Mouse (Mus musculus) layer of hippocampus, postnatal 25 days (tissue): Measurements from ENCODE around the gene Maneal. TPM values are rescaled to one million over a fixed set of nuclear protein-coding genes. Genes with fewer than 3 reads are reported as not detected.

Experiments used
- DNase-seq, 2 experiments: peaks; one replicate each; pipeline ENCODE4 v3.0.0; 2022; ENCODE audit warnings: mixed read lengths in 2 of 2, low spot score in 1 of 2; ENCODE audit errors: extremely low spot score in 1 of 2
- total RNA-seq, 2 experiments: library from RNA; stranded (reverse); gene quantifications; 2 replicates each; pipeline ENCODE4 v1.2.3; 2021

Gene Maneal
- total RNA-seq, 2 experiments from 2014 or later, result 50.0 to 53.1 TPM

DNA sequence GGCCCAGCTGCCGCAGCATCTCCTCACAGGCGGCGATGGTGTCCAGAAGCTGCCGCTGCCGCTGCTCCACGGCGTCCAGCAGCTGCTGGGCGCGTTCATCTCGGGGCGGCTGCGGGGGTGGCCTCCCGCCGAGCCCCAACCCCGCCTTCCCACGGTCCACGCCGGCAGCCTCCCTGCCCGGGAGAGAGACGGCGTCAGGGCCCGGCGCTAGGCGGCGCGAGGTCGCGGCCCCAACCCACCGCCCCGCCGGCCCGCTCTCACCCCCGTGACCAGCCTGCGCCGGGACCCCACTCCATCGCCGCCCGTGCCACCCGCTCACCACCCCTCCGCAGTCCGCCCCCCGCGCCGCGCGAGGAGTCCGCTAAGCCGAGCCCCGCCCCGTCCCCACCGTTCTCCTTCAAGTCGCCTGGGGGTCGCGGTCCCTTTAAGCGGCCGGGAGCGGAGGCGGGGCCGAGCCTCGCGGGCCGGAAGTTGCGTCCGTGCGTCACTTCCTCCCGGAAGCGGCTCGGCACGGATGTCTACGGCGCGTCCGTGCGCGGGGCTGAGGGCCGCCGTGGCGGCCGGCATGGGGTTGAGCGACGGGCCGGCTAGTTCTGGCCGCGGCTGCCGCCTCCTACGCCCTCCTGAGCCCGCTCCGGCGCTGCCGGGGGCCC lies 11.6 kb downstream of the Maneal start, which contains the start of gene Yrdc:
Gene Yrdc (plus strand): TSS at position 419 of the 653 bp plus-strand sequence.
- DNase-seq, result peak; percentile 87 to 91

DNA sequence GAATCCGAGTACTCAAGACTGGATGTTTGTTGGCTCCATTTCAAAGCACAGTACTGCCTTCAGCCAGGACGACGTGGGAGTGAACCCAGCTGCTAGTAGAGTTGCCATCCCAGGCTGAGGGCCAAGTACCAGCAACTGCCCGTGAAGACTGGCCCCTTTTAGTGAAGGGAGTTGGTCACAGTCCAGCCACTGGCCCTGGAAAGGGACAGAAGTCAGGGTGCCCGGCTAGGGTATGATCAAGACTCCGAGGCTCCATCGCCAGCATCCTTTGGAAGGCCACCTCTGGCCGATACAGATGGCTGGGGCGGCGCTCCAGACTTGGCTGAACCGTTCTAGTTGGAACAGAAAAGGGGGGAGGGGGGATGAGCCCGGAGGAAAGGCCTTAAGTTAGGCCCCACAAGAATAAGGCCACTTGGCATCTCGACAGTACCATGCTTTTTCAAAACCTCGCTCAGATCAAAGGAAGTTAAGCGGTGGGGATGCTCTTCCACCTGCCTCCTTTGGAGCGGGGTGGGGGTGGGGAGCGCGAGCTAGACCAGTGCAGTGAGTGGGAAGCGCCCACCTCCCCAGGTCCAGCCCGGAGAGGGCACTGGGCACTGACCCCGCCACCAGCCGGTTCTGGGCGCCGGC lies 12.2 kb downstream of the Maneal start:
- DNase-seq, result peak; percentile 48 to 51

GRCm38 (mm10) chr4:124847573-124847972 lies 14.4 kb downstream of the Maneal start:
- peak; percentile 81 to 91 for DNase-seq

GRCm38 (mm10) chr4:124843493-124843892 lies 18.5 kb downstream of the Maneal start:
- DNase-seq, result no peak

DNA sequence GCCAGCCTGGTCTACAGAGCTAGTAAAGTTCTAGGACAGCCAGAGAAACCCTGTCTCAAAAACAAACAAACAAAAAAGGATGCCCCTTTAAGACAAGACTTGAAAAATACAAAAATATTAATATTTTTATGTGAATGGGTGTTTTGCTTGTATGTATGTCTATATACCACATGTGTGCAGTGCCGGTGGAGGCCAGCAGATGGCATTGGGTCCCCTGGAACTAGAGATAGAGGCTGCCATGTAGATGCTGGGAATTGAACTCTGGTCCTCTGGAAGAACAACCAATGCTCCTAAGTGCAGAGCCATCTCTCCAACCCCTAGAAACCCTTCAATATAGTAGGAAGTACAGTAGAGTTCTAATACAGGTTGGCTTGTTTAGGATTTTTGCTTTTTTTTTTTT lies 21.0 kb downstream of the Maneal start:
- no peak for DNase-seq

- DNase-seq, result no peak
These were observed 23.8 kb downstream of the Maneal start for GRCm38 (mm10) chr4:124838035-124838700.

DNA sequence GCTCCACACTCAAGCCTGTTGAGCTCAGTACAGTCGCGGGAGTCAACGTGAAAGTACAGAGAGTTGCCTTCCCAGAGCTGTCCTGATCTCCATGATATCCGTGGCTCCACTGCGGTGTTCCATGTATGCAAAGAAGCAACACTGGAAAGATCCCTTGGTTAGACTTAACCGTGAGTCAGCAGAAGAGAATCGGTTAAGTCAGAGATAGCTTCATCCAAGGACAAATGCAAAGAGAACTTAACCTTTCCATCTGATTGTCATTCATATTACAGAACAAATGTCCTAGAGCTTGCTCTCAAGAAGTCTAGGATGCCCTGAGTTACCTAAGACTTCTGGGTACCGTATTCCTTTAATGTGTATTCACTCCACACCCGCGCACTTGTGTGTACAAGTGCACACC lies 29.2 kb downstream of the Maneal start:
- DNase-seq, result no peak

GRCm38 (mm10) chr4:124829671-124830070 lies 32.3 kb downstream of the Maneal start:
- DNase-seq, result no peak

- DNase-seq, result no peak
These were observed 36.5 kb downstream of the Maneal start for GRCm38 (mm10) chr4:124825371-124825965.

DNA sequence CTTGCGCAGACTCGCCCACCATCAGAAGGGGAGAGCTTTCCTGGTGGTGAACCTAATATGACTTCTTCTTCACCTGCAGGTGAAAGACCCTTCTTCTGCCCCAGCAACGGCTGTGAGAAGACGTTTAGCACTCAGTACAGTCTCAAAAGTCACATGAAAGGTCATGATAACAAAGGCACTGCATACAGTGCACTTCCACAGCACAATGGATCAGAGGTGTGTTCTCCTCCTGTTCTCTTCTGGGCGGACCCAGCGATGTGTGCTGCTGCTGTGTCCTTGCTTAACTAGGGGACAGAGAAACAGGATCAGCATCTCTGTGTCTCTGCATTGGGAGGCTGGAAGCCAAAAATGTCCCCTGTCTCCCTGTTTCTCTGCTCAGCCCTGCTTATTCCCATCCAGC lies 37.0 kb downstream of the Maneal start:
- no peak for DNase-seq

- no peak for DNase-seq
These were observed 43.1 kb downstream of the Maneal start for GRCm38 (mm10) chr4:124818832-124819231.

GRCm38 (mm10) chr4:124817803-124818202 lies 44.2 kb downstream of the Maneal start:
- DNase-seq, result no peak

- no peak for DNase-seq
These were observed 46.1 kb downstream of the Maneal start for GRCm38 (mm10) chr4:124815901-124816300.

DNA sequence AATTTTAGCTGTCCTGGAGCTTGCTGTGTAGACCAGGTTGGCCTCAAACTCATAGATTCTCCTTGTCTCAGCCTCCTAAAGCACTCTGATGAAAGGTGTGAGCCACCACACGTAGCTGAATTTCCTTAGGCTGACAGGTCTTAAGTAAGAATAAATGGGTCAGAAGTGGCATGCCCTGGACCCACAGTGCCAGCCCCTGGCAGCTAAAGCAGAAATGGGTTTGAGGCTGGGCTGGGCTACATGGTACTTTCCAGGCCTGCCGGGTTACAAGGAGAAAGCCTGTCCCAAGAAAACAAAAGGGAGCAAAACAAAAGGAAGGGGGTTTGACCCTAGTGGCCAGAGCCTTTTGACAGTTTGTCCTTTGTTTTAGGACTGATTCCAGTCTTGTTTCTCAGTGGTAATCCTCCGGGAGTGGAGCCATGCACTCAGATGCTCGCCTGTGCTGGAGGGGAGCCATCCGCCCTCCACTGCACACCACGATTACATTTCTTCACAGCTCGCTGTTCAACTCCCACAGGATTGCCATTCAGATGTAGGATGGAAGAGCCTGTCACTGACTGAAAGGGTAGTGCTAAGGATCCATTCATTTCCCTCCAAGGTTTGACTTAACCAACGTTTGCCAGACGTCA lies 50.5 kb downstream of the Maneal start:
- peak in 1 of 2 experiments; percentile 41 for DNase-seq

DNA sequence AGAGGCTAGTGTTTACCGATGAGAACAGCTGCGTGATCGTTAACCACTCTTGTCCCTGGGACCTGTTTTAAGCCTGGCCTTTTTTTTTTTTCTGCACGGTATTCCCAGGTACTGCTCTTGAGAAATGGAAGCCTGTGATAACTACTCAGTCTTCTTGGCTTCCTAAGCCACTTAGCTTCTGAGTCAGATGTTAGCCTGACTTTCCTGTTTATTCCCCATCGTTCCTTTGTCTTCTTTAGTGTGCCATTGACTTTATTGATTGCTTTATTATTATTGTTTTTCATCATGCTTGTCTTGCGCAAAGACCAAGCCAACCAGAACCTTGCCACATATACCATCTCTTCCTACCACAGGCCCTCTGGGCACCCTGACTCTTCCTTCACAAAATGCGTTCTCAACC lies 51.9 kb downstream of the Maneal start:
- no peak for DNase-seq

DNA sequence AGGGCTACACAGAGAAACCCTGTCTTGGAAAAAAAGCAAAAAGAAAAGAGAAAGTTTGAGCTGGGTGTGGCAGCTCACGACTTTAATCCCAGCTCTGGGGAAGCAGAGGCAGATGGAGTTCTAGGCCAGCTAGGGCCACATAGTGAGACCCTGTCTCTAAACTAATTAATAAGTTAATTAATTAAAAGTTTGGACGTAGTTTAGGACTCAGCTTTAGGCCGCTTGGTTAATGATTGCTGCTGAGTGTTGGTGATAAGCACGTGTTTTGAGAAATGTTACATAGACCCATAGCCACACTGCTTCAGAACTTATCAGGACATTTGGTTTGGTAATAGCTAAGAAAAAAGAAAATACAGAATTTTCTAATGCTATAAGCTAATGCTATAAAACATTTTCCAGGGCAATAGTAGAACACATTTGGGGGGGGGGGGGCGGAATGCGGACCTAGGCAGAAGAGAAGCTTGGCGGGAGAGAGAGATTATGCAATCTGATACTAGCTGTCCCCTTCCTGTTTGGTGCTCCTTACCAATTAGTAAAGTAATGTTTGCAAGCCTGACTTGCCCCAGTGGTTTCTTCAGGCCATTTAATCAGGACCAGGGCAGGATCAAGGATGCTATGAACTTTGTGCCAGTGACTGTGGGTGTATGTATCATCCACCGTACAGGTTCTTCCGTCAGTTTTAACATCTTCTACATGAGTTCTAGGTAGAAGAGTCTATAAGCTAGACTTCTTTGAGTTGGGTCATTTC lies 52.7 kb downstream of the Maneal start:
- no peak for DNase-seq

GRCm38 (mm10) chr4:124808511-124808910 lies 53.5 kb downstream of the Maneal start:
- no peak for DNase-seq
